Comparison of ENCODE assay signal across 10 mouse cellular contexts in the genomic region with DNA sequence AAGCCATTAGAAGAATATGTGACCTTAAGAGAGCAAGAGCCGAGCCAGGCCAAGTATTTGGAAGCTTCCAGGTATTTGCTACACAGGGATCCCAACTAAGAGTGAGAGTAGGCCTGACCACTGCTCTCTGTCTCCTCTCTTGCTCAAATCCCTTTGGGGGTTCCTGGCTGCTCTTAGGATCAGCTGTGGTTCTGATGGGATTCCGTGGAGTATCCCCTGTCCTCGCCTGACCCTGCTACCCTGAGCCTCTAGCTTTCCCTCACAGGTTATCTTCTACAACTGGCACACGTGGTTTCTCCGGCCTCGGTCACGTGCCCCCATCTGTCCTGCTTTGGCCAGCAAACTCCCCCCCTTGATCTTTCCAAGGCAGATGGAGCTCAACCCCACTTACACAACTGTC. TPM values are rescaled to one million over a fixed set of nuclear protein-coding genes. Genes with fewer than 3 reads are reported as not detected.
DNase-seq lines count a peak whose midpoint lies in the region; ATAC-seq and TF ChIP-seq lines count a peak whose summit lies in the region.
"Had no signal": no experiment of that assay in that cellular context is flagged by ENCODE, and none has a peak within 500 bp of the region (broad histone marks: within the 10 kb centered on the region; RNA-seq: fewer than 3 reads in every experiment).

No protein-coding gene starts in this region.

- H3K36me3 ChIP-seq in heart, postnatal 0 days (replicated peaks; ENCODE audit: control insufficient read depth, insufficient read depth, low read length), result peaks cover 5% of the 10 kb centered on the region
- H3K36me3 ChIP-seq in midbrain, embryonic 14.5 days (ENCODE audit: control insufficient read depth, insufficient read depth, low read length), result peaks cover 5% of the 10 kb centered on the region
- peaks cover 7% of the 10 kb centered on the region for H3K36me3 ChIP-seq in midbrain, embryonic 16.5 days (ENCODE audit: control insufficient read depth, insufficient read depth, low read length)
- peaks cover 5% of the 10 kb centered on the region for H3K36me3 ChIP-seq in intestine, embryonic 16.5 days (ENCODE audit: control insufficient read depth, insufficient read depth, low read length)

- H3K9ac ChIP-seq in heart, postnatal 0 days (replicated peaks; ENCODE audit: low read depth, low read length), result 0 out of 2 replicates have a peak overlapping the region, but pooled peaks have one; percentile 8
- H3K9ac ChIP-seq in midbrain, embryonic 14.5 days (replicated peaks; ENCODE audit: low read length), result no peak overlapping the region
- H3K9ac ChIP-seq in midbrain, embryonic 16.5 days (ENCODE audit: low read depth, low read length), result no peak overlapping the region
- H3K9ac ChIP-seq in intestine, embryonic 16.5 days (ENCODE audit: low read depth, low read length), result no peak overlapping the region

- peak overlapping the region; percentile 23; the same call in 1 of the 2 replicates for H3K4me2 ChIP-seq in heart, postnatal 0 days (ENCODE audit: low read depth, low read length)
- H3K4me2 ChIP-seq in midbrain, embryonic 14.5 days (ENCODE audit: low read length), result peak overlapping the region; percentile 75; the same call in 1 of the 2 replicates
- no peak overlapping the region for H3K4me2 ChIP-seq in midbrain, embryonic 16.5 days (ENCODE audit: low read length)
- H3K4me2 ChIP-seq in intestine, embryonic 16.5 days (ENCODE audit: low read depth, low read length), result 0 out of 2 replicates have a peak overlapping the region, but pooled peaks have one; percentile 22

- ATAC-seq in heart, postnatal 0 days (ENCODE audit: insufficient read depth, low read depth), result no peak
- no peak for ATAC-seq in midbrain, embryonic 14.5 days (ENCODE audit: low FRiP score, low TSS enrichment)
- ATAC-seq in midbrain, embryonic 16.5 days, result no peak
- no peak for ATAC-seq in intestine, embryonic 16.5 days
- ATAC-seq: forebrain, embryonic 14.5 days had no signal

- TF ChIP-seq CTCF in heart, postnatal 0 days (IDR thresholded peaks at IDR 0.05; ENCODE audit: low read depth), result no peak

- no peaks in the 10 kb centered on the region for H3K9me3 ChIP-seq in heart, postnatal 0 days (replicated peaks; ENCODE audit: control insufficient read depth, low read length)
- no peaks in the 10 kb centered on the region for H3K9me3 ChIP-seq in midbrain, embryonic 14.5 days (ENCODE audit: control insufficient read depth, low read length)
- H3K9me3 ChIP-seq in midbrain, embryonic 16.5 days (replicated peaks; ENCODE audit: control insufficient read depth, low read length, poor library complexity, severe bottlenecking), result no peaks in the 10 kb centered on the region; the same call in 1 of the 2 replicates
- 0 out of 2 replicates have a peak, but pooled peaks cover 5% of the 10 kb centered on the region for H3K9me3 ChIP-seq in intestine, embryonic 16.5 days (ENCODE audit: control insufficient read depth, low read length)

- H3K27me3 ChIP-seq in heart, postnatal 0 days (ENCODE audit: control insufficient read depth, insufficient read depth, low read length), result no peaks in the 10 kb centered on the region
- H3K27me3 ChIP-seq in midbrain, embryonic 14.5 days (ENCODE audit: control insufficient read depth, insufficient read depth, low read length), result no peaks in the 10 kb centered on the region
- no peaks in the 10 kb centered on the region for H3K27me3 ChIP-seq in midbrain, embryonic 16.5 days (ENCODE audit: control insufficient read depth, insufficient read depth, low read depth, low read length)
- no peaks in the 10 kb centered on the region for H3K27me3 ChIP-seq in intestine, embryonic 16.5 days (replicated peaks; ENCODE audit: control insufficient read depth, insufficient read depth, low read length)

- 50% methylated on average over 7 of the region's 7 CpGs for WGBS in heart, postnatal 0 days
- 87% methylated on average over 7 of the region's 7 CpGs for whole genome bisulfite sequencing in midbrain, embryonic 14.5 days
- 90% methylated on average over 7 of the region's 7 CpGs for WGBS in midbrain, embryonic 16.5 days
- WGBS in intestine, embryonic 16.5 days, result 81% methylated on average over 7 of the region's 7 CpGs

- TF ChIP-seq EP300 in heart, postnatal 0 days (IDR thresholded peaks at IDR 0.05; ENCODE audit: low read depth), result no peak

- no peak for DNase-seq in heart, postnatal 0 days (ENCODE audit: low spot score)
- DNase-seq in heart, postnatal 4 days, result no peak
- no peak for DNase-seq in midbrain, embryonic 14.5 days
- DNase-seq in retina, postnatal 7 days (ENCODE audit: low read depth, low spot score), result peak; percentile 43
- no peak for DNase-seq in cerebellum, postnatal 36 days
- no peak for DNase-seq in right cerebral cortex, postnatal 25 days

- peaks cover 25% of the 10 kb centered on the region for H3K4me1 ChIP-seq in heart, postnatal 0 days (ENCODE audit: control insufficient read depth, insufficient read depth)
- H3K4me1 ChIP-seq in midbrain, embryonic 14.5 days (ENCODE audit: control insufficient read depth, insufficient read depth, low read length), result peaks cover 24% of the 10 kb centered on the region
- peaks cover 21% of the 10 kb centered on the region for H3K4me1 ChIP-seq in midbrain, embryonic 16.5 days (ENCODE audit: control insufficient read depth, insufficient read depth, low read length)
- peaks cover 31% of the 10 kb centered on the region for H3K4me1 ChIP-seq in intestine, embryonic 16.5 days (ENCODE audit: control insufficient read depth, insufficient read depth, low read length)

- H3K27ac ChIP-seq in heart, postnatal 0 days (ENCODE audit: low read depth), result no peak overlapping the region
- H3K27ac ChIP-seq in midbrain, embryonic 14.5 days (replicated peaks; ENCODE audit: low read depth, low read length), result no peak overlapping the region
- no peak overlapping the region for H3K27ac ChIP-seq in midbrain, embryonic 16.5 days (ENCODE audit: low read length)
- H3K27ac ChIP-seq in intestine, embryonic 16.5 days (ENCODE audit: low read length), result no peak overlapping the region

- no peak overlapping the region for H3K4me3 ChIP-seq in heart, postnatal 0 days (ENCODE audit: low read depth, low read length)
- H3K4me3 ChIP-seq in midbrain, embryonic 14.5 days (replicated peaks; ENCODE audit: low read depth, low read length), result no peak overlapping the region
- H3K4me3 ChIP-seq in midbrain, embryonic 16.5 days (ENCODE audit: low read depth, low read length), result no peak overlapping the region
- H3K4me3 ChIP-seq in intestine, embryonic 16.5 days (ENCODE audit: low read length), result no peak overlapping the region

RNA-seq across cellular contexts. Expression of a gene that starts 3.2 kb away (rescaled TPM):
- 45.0 and 93.1 TPM in 2 replicates for total RNA-seq in heart, postnatal 0 days (2014; rRNA removed; ENCODE audit: low replicate concordance)
- 61.7 and 62.0 TPM in 2 replicates for polyA plus RNA-seq in heart, postnatal 0 days (2015; fragmentation: Nextera tagmentation; extraction: Ambion mirVana)
- 10 to 100 TPM; 84.6 to 91.3 TPM for total RNA-seq in heart, postnatal 4 days (2021)
- polyA plus RNA-seq in midbrain, embryonic 14.5 days (2014; fragmentation: Nextera tagmentation; extraction: Ambion mirVana), result 292 and 355 TPM in 2 replicates
- 243 and 285 TPM in 2 replicates for polyA plus RNA-seq in midbrain, embryonic 16.5 days (2015; fragmentation: Nextera tagmentation; extraction: Ambion mirVana)
- 235 and 246 TPM in 2 replicates for polyA plus RNA-seq in intestine, embryonic 16.5 days (2015; fragmentation: Nextera tagmentation; extraction: Ambion mirVana)

RNA-seq across cellular contexts. Expression of a gene that starts 45.7 kb away (rescaled TPM):
- not detected in 2 replicates for total RNA-seq in heart, postnatal 0 days (2014; rRNA removed; ENCODE audit: low replicate concordance)
- 0.71 and 0.88 TPM in 2 replicates for polyA plus RNA-seq in heart, postnatal 0 days (2015; fragmentation: Nextera tagmentation; extraction: Ambion mirVana)
- under 1 TPM; 0.65 to 0.69 TPM for total RNA-seq in heart, postnatal 4 days (2021)
- polyA plus RNA-seq in midbrain, embryonic 14.5 days (2014; fragmentation: Nextera tagmentation; extraction: Ambion mirVana), result 0.43 and 0.64 TPM in 2 replicates
- polyA plus RNA-seq in midbrain, embryonic 16.5 days (2015; fragmentation: Nextera tagmentation; extraction: Ambion mirVana), result 0.91 and 0.93 TPM in 2 replicates
- 4.8 and 4.9 TPM in 2 replicates for polyA plus RNA-seq in intestine, embryonic 16.5 days (2015; fragmentation: Nextera tagmentation; extraction: Ambion mirVana)
- polyA plus RNA-seq: myocyte had no signal
